Mouse (Mus musculus) gastrocnemius, postnatal 36 days (tissue): Measurements from ENCODE around the gene Tnrc6b. TPM values are rescaled to one million over a fixed set of nuclear protein-coding genes. Genes with fewer than 3 reads are reported as not detected.
"Not testable (repeated sequence)": the region's sequence is repeated elsewhere in the genome, so short reads cannot be mapped to it uniquely, and the experiment has no call there.

Source experiments
- DNase-seq, 2 experiments: peaks; one replicate each; pipeline ENCODE4 v3.0.0; 2022
- intact Hi-C: fragments of 180-260 bp; cut with DNase I; formaldehyde crosslinking; loops from one replicate; pipeline ENCODE4 v1.15.1; 2025
- total RNA-seq, 2 experiments: library from RNA; stranded (reverse); gene quantifications; 2 replicates each; pipeline ENCODE4 v1.2.3; 2021

The Tnrc6b gene
- total RNA-seq, 2 experiments from 2014 or later, result 38.3 to 51.1 TPM

GRCm38 (mm10) chr15:80732266-80733030, 21.3 kb downstream of the Tnrc6b start:
- intact Hi-C loops, result no loop called here
- DNase-seq, result no peak

DNA sequence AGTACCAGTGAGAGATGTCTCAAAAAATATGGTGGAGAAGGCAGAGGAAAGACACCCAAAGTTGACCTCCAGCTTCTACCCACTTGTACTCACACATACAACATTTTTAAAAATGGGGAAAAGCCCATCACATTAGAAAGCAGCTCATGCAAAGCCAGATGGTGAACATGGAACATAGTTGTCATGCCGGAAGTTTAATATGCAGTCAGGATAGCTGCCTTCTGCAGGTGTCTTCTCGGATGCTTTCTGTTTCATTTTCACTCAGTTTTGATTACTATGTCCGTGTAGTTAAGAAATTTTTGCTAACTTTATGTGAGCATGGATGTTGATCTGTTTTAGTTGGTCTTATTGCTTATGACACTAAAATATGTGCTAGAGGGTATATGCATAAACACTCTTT, 24.2 kb downstream of the Tnrc6b start:
- intact Hi-C loops, result no loop called here
- no peak for DNase-seq

GRCm38 (mm10) chr15:80735708-80736107, 24.6 kb downstream of the Tnrc6b start:
- DNase-seq, intact Hi-C loops: not testable (repeated sequence)

DNA sequence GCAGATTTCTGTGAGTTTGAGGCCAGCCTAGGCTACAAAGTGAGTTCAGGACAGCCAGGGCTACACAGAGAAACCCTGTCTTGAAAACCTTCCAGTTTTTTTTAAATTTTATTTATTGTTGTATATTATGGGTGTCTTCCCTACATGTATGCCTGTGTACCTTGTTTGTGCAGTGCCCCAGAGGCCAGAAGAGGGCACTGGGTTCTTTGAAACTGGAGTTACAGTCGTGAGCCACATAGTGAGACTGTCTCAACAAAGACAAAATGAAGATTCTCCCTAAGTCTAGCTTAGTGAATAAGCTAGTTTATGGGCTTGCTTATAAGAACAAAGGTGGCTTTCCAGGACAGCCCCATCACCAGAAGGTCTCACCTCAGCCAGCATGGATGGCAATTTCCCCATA, 25.4 kb downstream of the Tnrc6b start:
- intact Hi-C loops, result no loop called here
- DNase-seq, result no peak

DNA sequence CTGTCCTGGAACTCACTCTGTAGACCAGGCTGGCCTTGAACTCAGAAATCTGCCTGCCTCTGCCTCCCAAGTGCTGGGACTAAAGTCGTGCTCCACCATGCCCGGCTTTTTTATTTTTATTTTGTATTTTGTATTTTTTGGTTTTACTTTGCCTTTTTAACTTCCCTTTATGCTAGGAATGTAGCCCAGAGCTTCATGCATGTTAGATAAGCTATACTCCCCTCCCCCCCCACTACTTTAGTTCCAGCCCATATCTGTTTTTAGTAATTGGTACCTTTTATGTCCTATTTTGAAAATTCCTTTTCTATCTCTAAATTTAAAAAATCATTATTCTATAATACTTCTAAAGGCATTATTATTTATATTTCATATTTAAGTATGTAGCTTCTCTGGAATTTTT, 27.1 kb downstream of the Tnrc6b start:
- DNase-seq, result no peak
- intact Hi-C loops, result no loop called here

GRCm38 (mm10) chr15:80739972-80740371, 28.9 kb downstream of the Tnrc6b start:
- intact Hi-C loops, result no loop called here
- DNase-seq, result no peak

DNA sequence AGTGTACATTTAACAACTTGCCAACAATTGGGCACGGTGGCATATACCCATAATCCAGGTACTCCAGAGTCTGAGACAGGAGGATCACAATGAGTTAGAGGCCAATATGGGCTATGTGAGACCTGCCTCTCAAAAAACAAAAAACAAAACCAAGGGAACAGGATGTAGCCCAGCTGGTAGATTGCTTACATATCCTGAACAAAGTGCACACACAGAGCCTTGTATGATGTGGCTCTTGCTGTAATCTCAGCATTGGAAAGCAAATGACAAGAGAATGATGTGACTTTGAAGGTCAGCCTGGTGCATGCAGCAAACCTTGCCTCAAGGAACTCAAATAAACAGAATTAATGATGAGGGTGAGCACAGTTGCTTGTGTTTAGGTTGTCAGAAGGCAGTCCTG, 30.7 kb downstream of the Tnrc6b start:
- intact Hi-C loops, result no loop called here
- no peak for DNase-seq

DNA sequence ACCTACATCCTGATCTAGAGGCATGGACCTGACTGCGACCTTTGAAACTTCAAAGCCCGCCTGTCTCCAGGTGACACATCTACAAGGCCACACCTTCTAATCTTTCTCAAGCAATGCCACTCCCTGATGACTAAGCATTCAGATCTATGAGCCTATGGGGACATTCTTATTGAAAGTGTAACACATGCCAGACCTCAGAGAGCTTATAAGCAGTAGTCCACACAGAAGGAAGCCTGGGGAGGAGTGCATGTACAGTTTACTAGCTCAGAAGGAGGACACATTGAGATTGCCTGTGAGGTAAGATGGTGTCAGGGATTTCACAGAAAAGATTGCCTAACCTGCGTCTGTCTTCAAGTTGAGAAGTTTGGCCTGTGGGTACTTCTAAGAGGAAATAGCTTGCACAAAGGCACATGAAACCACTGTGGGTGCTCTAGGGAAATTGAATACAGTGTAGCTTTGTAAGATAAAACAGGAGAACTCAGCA, 31.9 kb downstream of the Tnrc6b start:
- no peak for DNase-seq
- intact Hi-C loops, result no loop called here

DNA sequence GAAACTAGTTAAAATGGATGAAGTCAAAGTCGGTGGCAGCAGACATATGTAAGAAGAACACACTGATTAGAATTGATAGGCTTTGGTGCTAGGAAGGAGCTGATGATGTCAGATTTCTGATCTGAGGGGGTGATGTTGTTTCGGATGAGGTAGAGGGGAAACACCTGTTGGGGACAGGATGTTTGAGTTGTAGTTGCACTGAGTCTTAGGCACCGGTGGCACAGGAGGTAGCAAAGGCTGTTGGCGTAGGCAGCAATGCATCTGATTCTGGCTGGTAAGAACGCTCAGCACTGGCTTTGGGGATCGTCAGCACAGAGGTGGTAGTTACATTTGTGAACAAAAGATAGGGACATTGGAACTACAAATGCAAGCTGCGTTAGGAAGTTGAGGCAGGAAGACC, 32.5 kb downstream of the Tnrc6b start:
- intact Hi-C loops, result no loop called here
- no peak for DNase-seq

- intact Hi-C loops, result no loop called here
- no peak for DNase-seq
Measured at GRCm38 (mm10) chr15:80744667-80745422, 33.7 kb downstream of the Tnrc6b start.

DNA sequence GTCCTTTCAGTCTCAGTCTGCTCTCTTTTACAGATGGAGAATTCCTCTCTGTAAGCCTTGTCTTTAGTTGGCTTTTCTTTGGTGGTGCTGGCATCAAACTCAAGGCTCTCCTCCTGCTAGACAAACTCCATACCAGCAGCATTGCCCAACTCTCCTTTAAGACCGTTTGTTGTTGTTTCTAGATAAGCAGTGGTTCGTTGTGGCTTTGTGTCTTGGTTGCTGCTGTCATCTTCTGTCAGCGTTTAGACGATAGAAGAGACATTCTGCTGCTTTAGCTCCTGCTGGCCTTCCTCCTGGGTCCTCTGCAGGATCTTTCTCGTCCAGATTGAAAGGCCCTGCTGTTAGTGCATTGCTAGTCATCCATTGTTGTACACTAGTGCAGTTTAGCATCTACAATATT, 37.9 kb downstream of the Tnrc6b start:
- no peak for DNase-seq
- intact Hi-C loops, result no loop called here

- intact Hi-C loops, result no loop called here
- no peak for DNase-seq
Measured at GRCm38 (mm10) chr15:80753351-80753750, 42.2 kb downstream of the Tnrc6b start.

DNA sequence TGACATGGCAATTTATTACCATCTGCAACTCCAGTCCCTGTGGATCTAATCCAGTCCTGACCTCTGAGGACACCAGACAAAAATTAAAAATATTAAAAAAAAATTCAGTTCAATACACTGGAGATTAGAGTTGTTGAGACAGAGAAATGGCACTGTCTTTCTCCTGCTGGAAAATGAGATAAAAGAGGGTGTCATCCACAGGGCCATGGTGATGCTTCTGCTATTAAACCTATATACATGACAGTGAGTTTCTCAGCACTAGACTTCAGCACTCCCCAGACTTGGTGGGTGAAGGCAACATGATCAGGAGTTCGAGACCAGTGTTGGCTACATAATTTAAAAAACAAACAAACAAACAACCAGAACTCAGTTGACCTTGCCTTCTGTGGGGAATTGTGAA, 43.0 kb downstream of the Tnrc6b start:
- intact Hi-C loops, result no loop called here
- no peak for DNase-seq

DNA sequence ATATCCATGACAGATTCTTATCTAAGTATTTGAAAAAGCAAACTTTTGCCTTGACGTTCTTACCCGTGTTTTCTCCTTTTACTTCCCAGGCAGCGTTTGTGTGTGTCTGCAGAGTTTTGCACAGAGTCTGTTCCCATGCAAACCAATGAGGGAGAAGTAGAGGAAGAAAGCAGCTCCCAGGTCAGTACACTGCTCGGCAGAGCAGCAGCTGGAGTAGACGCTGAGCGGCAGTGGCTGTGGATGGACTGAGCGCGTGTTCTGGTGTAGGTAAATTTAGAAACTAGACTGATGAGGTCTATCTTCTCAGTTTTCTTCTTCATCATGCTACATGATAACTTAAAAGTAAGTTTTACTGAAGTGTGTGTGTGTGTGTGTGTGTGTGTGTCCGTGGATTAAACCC, 48.3 kb downstream of the Tnrc6b start:
- no peak for DNase-seq
- intact Hi-C loops, result loop anchor here (5.0 kb wide), 1 partner anchor 37 kb away; no protein-coding TSS in a partner anchor

GRCm38 (mm10) chr15:80760504-80760903, 49.4 kb downstream of the Tnrc6b start:
- intact Hi-C loops, result no loop called here

DNA sequence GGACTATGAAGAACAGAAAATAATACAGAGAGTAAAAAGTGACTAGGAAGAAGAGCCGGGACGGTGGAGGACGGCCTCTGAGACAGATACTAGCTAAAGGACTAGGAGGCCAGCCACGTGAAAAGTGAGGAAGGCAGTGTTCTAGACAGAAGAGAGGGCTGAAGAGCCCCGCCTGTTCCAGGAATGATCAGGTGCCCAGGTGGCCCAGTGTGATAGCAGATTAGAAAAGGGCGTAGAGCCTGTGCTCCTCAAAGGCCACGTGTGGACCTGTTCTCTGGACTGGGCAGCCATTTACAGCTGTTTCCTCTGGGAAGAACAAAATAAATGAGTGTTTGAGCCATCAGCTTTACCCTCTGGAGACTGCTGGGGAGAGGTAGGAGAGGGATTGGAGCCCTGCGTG, 49.8 kb downstream of the Tnrc6b start:
- intact Hi-C loops, result no loop called here
- DNase-seq, result no peak

More at GRCm38 (mm10) chr15:80760504-80760903, 49.4 kb downstream of the Tnrc6b start:
- no peak for DNase-seq

GRCm38 (mm10) chr15:80762621-80763020, 51.5 kb downstream of the Tnrc6b start:
- no peak for DNase-seq
- intact Hi-C loops, result no loop called here

DNA sequence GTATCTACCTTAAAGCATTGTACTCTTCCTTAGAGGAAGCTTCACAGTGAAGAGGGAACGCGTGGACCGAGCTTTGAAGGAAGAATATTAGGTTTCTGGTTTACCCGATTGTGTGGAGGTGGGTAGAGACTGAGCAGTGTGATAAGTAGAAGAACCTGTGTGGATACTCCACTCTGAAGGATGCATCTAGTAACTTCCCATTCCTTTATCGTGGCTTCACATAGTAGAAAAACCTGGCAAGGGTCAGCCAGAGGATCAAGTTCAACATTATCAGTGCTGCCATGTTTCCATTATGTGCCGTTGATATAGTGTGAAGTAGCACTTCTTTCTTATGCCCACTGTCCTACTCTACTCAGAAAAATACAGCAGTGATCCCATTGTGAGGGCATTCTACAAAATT, 53.6 kb downstream of the Tnrc6b start:
- intact Hi-C loops, result no loop called here
- DNase-seq, result no peak

DNA sequence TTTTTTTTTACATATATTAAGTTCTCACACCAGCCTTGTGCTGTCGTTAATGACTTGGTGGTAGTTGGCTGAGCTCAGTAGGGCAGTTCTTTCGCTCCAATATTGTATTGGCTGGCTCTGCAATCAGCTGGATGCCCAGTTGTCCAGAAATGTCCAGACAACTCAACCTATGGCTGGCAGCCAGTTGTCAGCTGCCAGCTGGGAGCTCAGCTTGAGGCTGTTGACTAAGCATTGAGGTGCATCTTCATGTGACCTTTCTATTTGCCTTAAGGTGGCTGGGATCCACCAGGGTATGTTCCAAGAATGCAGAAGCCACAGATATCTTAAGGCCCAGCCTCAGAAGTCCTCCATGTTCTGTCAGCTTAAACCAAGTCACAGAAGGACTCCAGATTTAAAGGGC, 54.3 kb downstream of the Tnrc6b start:
- intact Hi-C loops, result no loop called here

GRCm38 (mm10) chr15:80768216-80768615, 57.1 kb downstream of the Tnrc6b start:
- DNase-seq, result no peak
- intact Hi-C loops, result no loop called here

More for the DNA sequence above, 54.3 kb downstream of the Tnrc6b start:
- DNase-seq, result peak; percentile 47 to 48

DNA sequence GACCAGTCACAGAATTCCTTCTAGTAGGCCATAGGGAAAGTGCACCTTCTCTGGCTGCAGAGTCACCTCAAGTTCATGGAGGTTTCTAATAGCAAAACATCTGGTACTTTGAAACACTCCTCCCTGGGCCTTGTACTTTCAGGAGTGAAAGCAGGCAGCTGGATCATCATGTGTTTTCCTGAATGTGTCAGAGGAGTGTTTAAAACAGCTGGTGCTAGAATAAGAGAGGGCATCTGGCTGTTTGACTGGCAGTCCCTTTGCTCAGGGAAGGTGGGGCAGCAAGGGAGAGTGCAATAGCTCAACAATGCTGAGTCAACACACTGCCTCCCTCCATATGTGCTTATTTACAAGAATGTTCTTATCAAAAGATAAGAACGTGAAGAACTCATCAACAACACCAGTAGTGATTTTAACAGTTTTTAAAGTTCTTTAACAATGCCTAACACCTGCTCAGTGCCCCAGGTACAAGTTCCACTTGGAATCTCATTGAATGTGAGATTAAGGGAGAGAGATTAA, 60.9 kb downstream of the Tnrc6b start:
- intact Hi-C loops, result no loop called here
- DNase-seq, result no peak

- no peak for DNase-seq
- intact Hi-C loops, result no loop called here
Measured at GRCm38 (mm10) chr15:80774666-80775065, 63.6 kb downstream of the Tnrc6b start.
